ENCODE assay signal across 11 mouse cellular contexts in the genomic region with DNA sequence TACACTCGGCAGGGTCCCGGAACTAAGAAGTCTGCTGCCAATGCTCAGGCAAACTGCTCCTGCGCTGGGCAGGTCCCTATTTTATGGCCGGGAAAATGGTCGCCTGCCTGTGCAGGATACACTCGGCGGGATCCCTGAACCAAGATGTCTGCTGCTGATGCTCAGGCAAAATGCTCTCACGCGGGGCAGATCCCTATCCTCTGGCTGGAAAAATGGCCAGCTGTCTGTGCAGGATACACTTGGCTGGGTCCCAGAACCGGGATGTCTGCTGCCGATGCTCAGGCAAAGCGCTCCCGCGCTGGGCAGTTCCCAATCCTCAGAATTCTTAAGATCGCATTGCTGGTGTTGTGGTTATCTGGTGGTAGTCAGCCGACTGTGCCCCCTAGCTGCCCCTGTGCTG. TPM values are rescaled to one million over a fixed set of nuclear protein-coding genes. Genes with fewer than 3 reads are reported as not detected.
DNase-seq lines count a peak whose midpoint lies in the region; ATAC-seq and TF ChIP-seq lines count a peak whose summit lies in the region.
"Had no signal": no experiment of that assay in that cellular context is flagged by ENCODE, and none has a peak within 500 bp of the region (broad histone marks: within the 10 kb centered on the region; RNA-seq: fewer than 3 reads in every experiment).

No protein-coding gene starts in this region.

- H3K9me3 ChIP-seq in intestine, embryonic 14.5 days (ENCODE audit: control insufficient read depth, low read length) = no peaks in the 10 kb centered on the region
- no peaks in the 10 kb centered on the region for H3K9me3 ChIP-seq in intestine, postnatal 0 days (ENCODE audit: control insufficient read depth)
- peaks cover 4% of the 10 kb centered on the region; the same call in 1 of the 2 replicates for H3K9me3 ChIP-seq in embryonic facial prominence, embryonic 10.5 days

- no peaks in the 10 kb centered on the region for H3K27me3 ChIP-seq in intestine, embryonic 14.5 days (replicated peaks; ENCODE audit: control insufficient read depth, insufficient read depth, low read length)
- no peaks in the 10 kb centered on the region for H3K27me3 ChIP-seq in intestine, postnatal 0 days (replicated peaks; ENCODE audit: control insufficient read depth, insufficient read depth, low read length)
- no peaks in the 10 kb centered on the region for H3K27me3 ChIP-seq in embryonic facial prominence, embryonic 10.5 days (replicated peaks; ENCODE audit: low read depth, poor library complexity, severe bottlenecking)

- no peak for ATAC-seq in intestine, embryonic 14.5 days (replicated peaks; ENCODE audit: low FRiP score, low TSS enrichment, low read depth)
- ATAC-seq in intestine, postnatal 0 days = no peak

- no peaks in the 10 kb centered on the region for H3K4me1 ChIP-seq in intestine, embryonic 14.5 days (replicated peaks; ENCODE audit: control insufficient read depth, insufficient read depth, low read length)
- no peaks in the 10 kb centered on the region for H3K4me1 ChIP-seq in intestine, postnatal 0 days (replicated peaks; ENCODE audit: control insufficient read depth, insufficient read depth, low read length)
- H3K4me1 ChIP-seq in embryonic facial prominence, embryonic 10.5 days = no peaks in the 10 kb centered on the region

- H3K9ac ChIP-seq in intestine, embryonic 14.5 days (ENCODE audit: low read length) = no peak overlapping the region
- H3K9ac ChIP-seq in intestine, postnatal 0 days (ENCODE audit: low read depth, low read length) = no peak overlapping the region

- H3K4me3 ChIP-seq in intestine, embryonic 14.5 days (ENCODE audit: low read depth, low read length) = no peak overlapping the region
- no peak overlapping the region for H3K4me3 ChIP-seq in intestine, postnatal 0 days (ENCODE audit: low read depth, low read length)
- H3K4me3 ChIP-seq in embryonic facial prominence, embryonic 10.5 days = 0 out of 2 replicates have a peak overlapping the region, but pooled peaks have one; percentile 11

- H3K27ac ChIP-seq in intestine, embryonic 14.5 days (ENCODE audit: low read depth) = no peak overlapping the region
- H3K27ac ChIP-seq in intestine, postnatal 0 days (ENCODE audit: low read depth, low read length) = no peak overlapping the region
- H3K27ac ChIP-seq in embryonic facial prominence, embryonic 10.5 days (replicated peaks) = no peak overlapping the region

- no peaks in the 10 kb centered on the region for H3K36me3 ChIP-seq in intestine, embryonic 14.5 days (ENCODE audit: control insufficient read depth, insufficient read depth, low read length)
- no peaks in the 10 kb centered on the region for H3K36me3 ChIP-seq in intestine, postnatal 0 days (ENCODE audit: control insufficient read depth, insufficient read depth)
- no peaks in the 10 kb centered on the region for H3K36me3 ChIP-seq in embryonic facial prominence, embryonic 10.5 days (replicated peaks)

- H3K4me2 ChIP-seq in intestine, embryonic 14.5 days (ENCODE audit: low read length) = peak overlapping the region; percentile 15; the same call in 1 of the 2 replicates
- no peak overlapping the region for H3K4me2 ChIP-seq in intestine, postnatal 0 days (replicated peaks; ENCODE audit: low read depth)

- DNase-seq in intestine, embryonic 14.5 days (ENCODE audit: low spot score) = peak; percentile 52
- DNase-seq in ES-CJ7 (ENCODE audit: low read depth, low spot score) (peak; percentile 31), WW6 (ENCODE audit: low read depth, low spot score) (peak; percentile 36)
- no peak for DNase-seq in embryonic facial prominence, embryonic 10.5 days (ENCODE audit: low spot score)
- DNase-seq in left cerebral cortex, postnatal 25 days (ENCODE audit: low spot score in 2 of 2) = no peak
- DNase-seq in frontal cortex, postnatal 36 days (ENCODE audit: low spot score in 2 of 2) = no peak
- DNase-seq: gastrocnemius, postnatal 36 days; kidney, postnatal 10 days; liver; lung, postnatal 4 days had no signal

- no peak for TF ChIP-seq CTCF in intestine, postnatal 0 days (IDR thresholded peaks at IDR 0.05; ENCODE audit: low read depth)

- intact Hi-C loops in left cerebral cortex, postnatal 25 days (cut with DNase I) = no loop called here

- WGBS in intestine, embryonic 14.5 days = 44% methylated on average over 16 of the region's 16 CpGs
- WGBS in intestine, postnatal 0 days = 45% methylated on average over 16 of the region's 16 CpGs
- 60% methylated on average over 16 of the region's 16 CpGs for WGBS in embryonic facial prominence, embryonic 10.5 days

RNA-seq across cellular contexts. Expression of a gene that starts 13.7 kb away (rescaled TPM):
- not detected in 2 replicates for polyA plus RNA-seq in intestine, embryonic 14.5 days (2014; fragmentation: Nextera tagmentation; extraction: Ambion mirVana)
- not detected in 2 replicates for polyA plus RNA-seq in intestine, postnatal 0 days (2015; fragmentation: Nextera tagmentation; extraction: Ambion mirVana)
- not detected in 2 replicates for polyA plus RNA-seq in embryonic facial prominence, embryonic 10.5 days (2016; fragmentation: Nextera tagmentation; extraction: Ambion mirVana)
- total RNA-seq in left cerebral cortex, postnatal 25 days (2021) = not detected
- total RNA-seq: gastrocnemius, postnatal 36 days had no signal

RNA-seq across cellular contexts. Expression of a gene that starts 37.1 kb away (rescaled TPM):
- polyA plus RNA-seq in intestine, embryonic 14.5 days (2014; fragmentation: Nextera tagmentation; extraction: Ambion mirVana) = 5.7 and 6.2 TPM in 2 replicates
- polyA plus RNA-seq in intestine, postnatal 0 days (2015; fragmentation: Nextera tagmentation; extraction: Ambion mirVana) = 5.4 and 6.8 TPM in 2 replicates
- polyA plus RNA-seq in embryonic facial prominence, embryonic 10.5 days (2016; fragmentation: Nextera tagmentation; extraction: Ambion mirVana) = 1.8 and 2.2 TPM in 2 replicates
- total RNA-seq in left cerebral cortex, postnatal 25 days (2021) = 1 to 10 TPM; 3.3 to 5.5 TPM

Comparison
In these comparisons a context has a peak if more than half of its experiments do, and no peak if none do; other contexts are left out.
1. DNase-seq: peak in intestine, embryonic 14.5 days (single experiment), ES-CJ7 (single experiment) and WW6 (single experiment); none in embryonic facial prominence, embryonic 10.5 days (single experiment), left cerebral cortex, postnatal 25 days (0 of 2) and frontal cortex, postnatal 36 days (0 of 2).